Mouse (Mus musculus): ENCODE data around the gene Ltbp1. TPM values are rescaled to one million over a fixed set of nuclear protein-coding genes. Genes with fewer than 3 reads are reported as not detected.

Gene Ltbp1
- polyA plus RNA-seq, 2 experiments = 83.3 to 104 TPM

GRCm38 (mm10) chr17:74981703-74982102 lies 23.7 kb upstream of the Ltbp1 start:
- DNase-seq (ENCODE audit: low spot score) = no peak
- Histone ChIP-seq H3K9me3 (ENCODE audit: control insufficient read depth, low read length) (no peaks in the 10 kb centered on the region), H3K27me3 (ENCODE audit: control insufficient read depth, insufficient read depth, low read length) (no peaks in the 10 kb centered on the region), H3K9ac (ENCODE audit: low read depth, low read length, severe bottlenecking) (no peak overlapping the region), H3K27ac (replicated peaks; ENCODE audit: low read depth, low read length) (no peak overlapping the region), H3K4me2 (replicated peaks; ENCODE audit: low read depth, low read length, severe bottlenecking) (no peak overlapping the region), H3K36me3 (ENCODE audit: control insufficient read depth, insufficient read depth, low read length) (no peaks in the 10 kb centered on the region), H3K4me3 (replicated peaks; ENCODE audit: low read length) (no peak overlapping the region), H3K4me1 (ENCODE audit: control insufficient read depth, insufficient read depth, low read length) (no peaks in the 10 kb centered on the region; the same call in 1 of the 2 replicates)
- ATAC-seq (ENCODE audit: low FRiP score, low read depth) = no peak
- 79% methylated on average over 5 of the region's 5 CpGs for WGBS
- no peak for TF ChIP-seq POLR2A (IDR thresholded peaks at IDR 0.05; ENCODE audit: borderline replicate concordance, extremely low read depth, insufficient read depth, insufficient read length)

GRCm38 (mm10) chr17:74982880-74983279 lies 22.5 kb upstream of the Ltbp1 start:
- H3K9ac ChIP-seq (ENCODE audit: low read depth, low read length, severe bottlenecking) = no peak overlapping the region
- H3K4me2 ChIP-seq (replicated peaks; ENCODE audit: low read depth, low read length, severe bottlenecking) = no peak overlapping the region
- no peaks in the 10 kb centered on the region; the same call in 1 of the 2 replicates for H3K4me1 ChIP-seq (ENCODE audit: control insufficient read depth, insufficient read depth, low read length)
- 78% methylated on average over 1 of the region's 1 CpGs for WGBS
- no peak overlapping the region for H3K27ac ChIP-seq (replicated peaks; ENCODE audit: low read depth, low read length)
- no peaks in the 10 kb centered on the region for H3K27me3 ChIP-seq (ENCODE audit: control insufficient read depth, insufficient read depth, low read length)
- DNase-seq (ENCODE audit: low spot score) (no peak), ATAC-seq (ENCODE audit: low FRiP score, low read depth) (no peak)
- H3K9me3 ChIP-seq (ENCODE audit: control insufficient read depth, low read length) = no peaks in the 10 kb centered on the region
- H3K4me3 ChIP-seq (replicated peaks; ENCODE audit: low read length) = no peak overlapping the region
- H3K36me3 ChIP-seq (ENCODE audit: control insufficient read depth, insufficient read depth, low read length) = no peaks in the 10 kb centered on the region
- TF ChIP-seq POLR2A (IDR thresholded peaks at IDR 0.05; ENCODE audit: borderline replicate concordance, extremely low read depth, insufficient read depth, insufficient read length) = no peak

- TF ChIP-seq POLR2A (IDR thresholded peaks at IDR 0.05; ENCODE audit: borderline replicate concordance, extremely low read depth, insufficient read depth, insufficient read length) = no peak
- Histone ChIP-seq H3K27me3 (ENCODE audit: control insufficient read depth, insufficient read depth, low read length) (no peaks in the 10 kb centered on the region), H3K4me3 (replicated peaks; ENCODE audit: low read length) (no peak overlapping the region), H3K4me1 (ENCODE audit: control insufficient read depth, insufficient read depth, low read length) (no peaks in the 10 kb centered on the region; the same call in 1 of the 2 replicates), H3K9ac (ENCODE audit: low read depth, low read length, severe bottlenecking) (no peak overlapping the region), H3K36me3 (ENCODE audit: control insufficient read depth, insufficient read depth, low read length) (no peaks in the 10 kb centered on the region), H3K4me2 (replicated peaks; ENCODE audit: low read depth, low read length, severe bottlenecking) (no peak overlapping the region), H3K27ac (replicated peaks; ENCODE audit: low read depth, low read length) (no peak overlapping the region), H3K9me3 (ENCODE audit: control insufficient read depth, low read length) (no peaks in the 10 kb centered on the region)
- WGBS = 86% methylated on average over 1 of the region's 1 CpGs
- no peak for ATAC-seq (ENCODE audit: low FRiP score, low read depth)
- DNase-seq (ENCODE audit: low spot score) = no peak
These were observed 21.3 kb upstream of the Ltbp1 start for GRCm38 (mm10) chr17:74984071-74984470.

GRCm38 (mm10) chr17:74984681-74985080 lies 20.7 kb upstream of the Ltbp1 start:
- ATAC-seq (ENCODE audit: low FRiP score, low read depth) (no peak), DNase-seq (ENCODE audit: low spot score) (no peak)
- no peaks in the 10 kb centered on the region; the same call in 1 of the 2 replicates for H3K4me1 ChIP-seq (ENCODE audit: control insufficient read depth, insufficient read depth, low read length)

GRCm38 (mm10) chr17:74987067-74987466 lies 18.3 kb upstream of the Ltbp1 start:
- H3K4me1 ChIP-seq (ENCODE audit: control insufficient read depth, insufficient read depth, low read length) = peaks cover 10% of the 10 kb centered on the region
- TF ChIP-seq POLR2A (IDR thresholded peaks at IDR 0.05; ENCODE audit: borderline replicate concordance, extremely low read depth, insufficient read depth, insufficient read length) = no peak
- DNase-seq (ENCODE audit: low spot score) (no peak), ATAC-seq (ENCODE audit: low FRiP score, low read depth) (no peak)
- H3K4me2 ChIP-seq (replicated peaks; ENCODE audit: low read depth, low read length, severe bottlenecking) = no peak overlapping the region
- no peaks in the 10 kb centered on the region for H3K36me3 ChIP-seq (ENCODE audit: control insufficient read depth, insufficient read depth, low read length)
- H3K27ac ChIP-seq (replicated peaks; ENCODE audit: low read depth, low read length) = no peak overlapping the region
- H3K9me3 ChIP-seq (ENCODE audit: control insufficient read depth, low read length) = peaks cover 5% of the 10 kb centered on the region; the same call in 1 of the 2 replicates
- H3K27me3 ChIP-seq (ENCODE audit: control insufficient read depth, insufficient read depth, low read length) = no peaks in the 10 kb centered on the region
- H3K9ac ChIP-seq (ENCODE audit: low read depth, low read length, severe bottlenecking) = no peak overlapping the region
- no peak overlapping the region for H3K4me3 ChIP-seq (replicated peaks; ENCODE audit: low read length)
- 70% methylated on average over 1 of the region's 1 CpGs for WGBS

More at GRCm38 (mm10) chr17:74984681-74985080, 20.7 kb upstream of the Ltbp1 start:
- H3K27me3 ChIP-seq (ENCODE audit: control insufficient read depth, insufficient read depth, low read length) = no peaks in the 10 kb centered on the region
- H3K4me3 ChIP-seq (replicated peaks; ENCODE audit: low read length) = no peak overlapping the region
- 0 out of 2 replicates have a peak, but pooled peaks cover 2% of the 10 kb centered on the region for H3K9me3 ChIP-seq (ENCODE audit: control insufficient read depth, low read length)
- H3K4me2 ChIP-seq (replicated peaks; ENCODE audit: low read depth, low read length, severe bottlenecking) = no peak overlapping the region
- no peak overlapping the region for H3K27ac ChIP-seq (replicated peaks; ENCODE audit: low read depth, low read length)
- no peak for TF ChIP-seq POLR2A (IDR thresholded peaks at IDR 0.05; ENCODE audit: borderline replicate concordance, extremely low read depth, insufficient read depth, insufficient read length)
- no peak overlapping the region for H3K9ac ChIP-seq (ENCODE audit: low read depth, low read length, severe bottlenecking)
- H3K36me3 ChIP-seq (ENCODE audit: control insufficient read depth, insufficient read depth, low read length) = no peaks in the 10 kb centered on the region

GRCm38 (mm10) chr17:74989691-74990090 lies 15.7 kb upstream of the Ltbp1 start:
- TF ChIP-seq POLR2A (IDR thresholded peaks at IDR 0.05; ENCODE audit: borderline replicate concordance, extremely low read depth, insufficient read depth, insufficient read length) = no peak
- H3K4me1 ChIP-seq (ENCODE audit: control insufficient read depth, insufficient read depth, low read length) = peaks cover 30% of the 10 kb centered on the region
- H3K4me3 ChIP-seq (replicated peaks; ENCODE audit: low read length) = no peak overlapping the region
- no peak overlapping the region for H3K27ac ChIP-seq (replicated peaks; ENCODE audit: low read depth, low read length)
- no peak overlapping the region for H3K9ac ChIP-seq (ENCODE audit: low read depth, low read length, severe bottlenecking)
- peaks cover 5% of the 10 kb centered on the region; the same call in 1 of the 2 replicates for H3K9me3 ChIP-seq (ENCODE audit: control insufficient read depth, low read length)
- WGBS = 97% methylated on average over 4 of the region's 4 CpGs
- DNase-seq (ENCODE audit: low spot score) (no peak), ATAC-seq (ENCODE audit: low FRiP score, low read depth) (no peak)
- H3K36me3 ChIP-seq (ENCODE audit: control insufficient read depth, insufficient read depth, low read length) = no peaks in the 10 kb centered on the region
- no peak overlapping the region for H3K4me2 ChIP-seq (replicated peaks; ENCODE audit: low read depth, low read length, severe bottlenecking)
- no peaks in the 10 kb centered on the region for H3K27me3 ChIP-seq (ENCODE audit: control insufficient read depth, insufficient read depth, low read length)
